Mouse (Mus musculus) embryonic facial prominence, embryonic 14.5 days (tissue): ENCODE measurements around the gene Zdhhc5. TPM values are rescaled to one million over a fixed set of nuclear protein-coding genes. Genes with fewer than 3 reads are reported as not detected.
A peak's percentile ranks its signal among the peaks of the same experiment; 100 is the strongest.
"Not testable (repeated sequence)": the region's sequence is repeated elsewhere in the genome, so short reads cannot be mapped to it uniquely, and the experiment has no call there.

Experiments used
- ATAC-seq: fragments of 200-750 bp; cut with Nextera tagmentation; 2 replicates; pipeline ENCODE4 v1.8.0; 2017; ENCODE audit warnings: low read depth, moderate number of reproducible peaks, moderate TSS enrichment
- DNase-seq: peaks from one replicate; pipeline ENCODE4 v3.0.0-alpha.2; 2015; ENCODE audit warnings: low spot score
- H3K27ac ChIP-seq: fragments of 300-500 bp; sonication (generic); replicated peaks from 2 replicates; pipeline ENCODE4 v1.5.1; 2014; ENCODE audit warnings: low read depth, mild to moderate bottlenecking, low read length, moderate library complexity
- H3K27me3 ChIP-seq: fragments of 300-500 bp; sonication (generic); replicated peaks from 2 replicates; pipeline ENCODE4 v1.6.1; 2014; ENCODE audit warnings: low read length; ENCODE audit not compliant: control insufficient read depth, insufficient read depth
- H3K36me3 ChIP-seq: fragments of 300-500 bp; sonication (generic); 2 replicates; pipeline ENCODE4 v1.6.1; 2014; ENCODE audit warnings: low read length, mixed read lengths; ENCODE audit not compliant: control insufficient read depth, insufficient read depth
- H3K4me1 ChIP-seq: fragments of 300-500 bp; sonication (generic); 2 replicates; pipeline ENCODE4 v1.6.1; 2014; ENCODE audit warnings: antibody characterized with exemption, low read length; ENCODE audit not compliant: control insufficient read depth, insufficient read depth
- H3K4me2 ChIP-seq: fragments of 300-500 bp; sonication (generic); 2 replicates; pipeline ENCODE4 v1.6.1; 2014; ENCODE audit warnings: low read depth, mild to moderate bottlenecking, low read length, moderate library complexity, mixed read lengths
- H3K4me3 ChIP-seq: fragments of 300-500 bp; sonication (generic); 2 replicates; pipeline ENCODE4 v1.5.1; 2014; ENCODE audit warnings: low read depth, mild to moderate bottlenecking, low read length
- H3K9ac ChIP-seq: fragments of 300-500 bp; sonication (generic); 2 replicates; pipeline ENCODE4 v1.6.1; 2014; ENCODE audit warnings: low read depth, mild to moderate bottlenecking, low read length, moderate library complexity, mixed read lengths
- H3K9me3 ChIP-seq: fragments of 300-500 bp; sonication (generic); 2 replicates; pipeline ENCODE4 v1.6.1; 2016; ENCODE audit warnings: low read length; ENCODE audit not compliant: control insufficient read depth
- WGBS: fragments of 180-500 bp; shearing (Covaris S2); extraction: QIAGEN DNeasy Blood & Tissue Kit; methylation state at CpG from one replicate; pipeline ENCODE4 v1.1.7; 2014; 5-methylcytosine and 5-hydroxymethylcytosine counted together
- polyA plus RNA-seq: library from polyadenylated mRNA; unstranded; fragments of >200 nt; fragmentation: Nextera tagmentation; extraction: Ambion mirVana; gene quantifications from 2 replicates; pipeline ENCODE4 v1.2.1, GENCODE M21; 2014

Gene Zdhhc5
- polyA plus RNA-seq, 1 experiment from 2014 or later = 31.6 TPM

- H3K9ac ChIP-seq, ATAC-seq, H3K4me3 ChIP-seq, H3K9me3 ChIP-seq, H3K27me3 ChIP-seq, H3K4me1 ChIP-seq, DNase-seq: not testable (repeated sequence)
- Histone ChIP-seq H3K36me3 (peaks cover 42% of the 10 kb centered on the region), H3K4me2 (peak overlapping the region; percentile 60; the same call in 1 of the 2 replicates), H3K27ac (0 out of 2 replicates have a peak overlapping the region, but pooled peaks have one; percentile 93)
- 49% methylated on average over 4 of the region's 5 CpGs for WGBS
Measured at GRCm38 (mm10) chr2:84671535-84671934, 43.4 kb downstream of the Zdhhc5 start.

DNA sequence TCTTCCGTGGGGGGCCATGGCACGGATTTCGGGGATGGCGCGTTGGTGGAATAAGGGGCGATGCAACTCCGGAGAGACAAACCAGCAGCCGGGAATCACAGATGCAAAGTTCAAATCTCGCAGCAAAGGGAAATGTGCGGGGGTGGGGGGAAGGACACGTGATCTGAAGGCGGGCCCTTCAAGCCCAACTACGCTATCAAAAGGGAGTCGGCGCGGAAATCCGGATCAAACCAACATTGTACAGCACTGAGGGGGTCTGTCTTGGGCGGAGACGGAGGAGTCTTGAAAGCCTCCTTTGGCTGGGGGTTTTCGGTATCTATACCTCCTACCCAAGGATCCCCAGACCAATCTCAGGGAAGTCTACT, 44.4 kb downstream of the Zdhhc5 start, which contains the start of gene Selenoh:
Gene Selenoh, minus strand, starts transcription at position 202 of the 365 bp plus-strand sequence.
- peaks cover 7% of the 10 kb centered on the region for H3K4me1 ChIP-seq
- peak; percentile 98 for DNase-seq
- H3K27ac ChIP-seq = peak within 1 kb of the TSS; percentile 93
- peaks cover 42% of the 10 kb centered on the region for H3K36me3 ChIP-seq
- H3K9me3 ChIP-seq = no peaks in the 10 kb centered on the region
- peak; percentile 98 for ATAC-seq
- peak within 1 kb of the TSS; percentile 98 for H3K4me3 ChIP-seq
- H3K27me3 ChIP-seq = no peaks in the 10 kb centered on the region
- H3K9ac ChIP-seq = peak within 1 kb of the TSS; percentile 96
- under 1% methylated on average over 20 of the region's 20 CpGs for WGBS
- H3K4me2 ChIP-seq = peak within 1 kb of the TSS; percentile 60

DNA sequence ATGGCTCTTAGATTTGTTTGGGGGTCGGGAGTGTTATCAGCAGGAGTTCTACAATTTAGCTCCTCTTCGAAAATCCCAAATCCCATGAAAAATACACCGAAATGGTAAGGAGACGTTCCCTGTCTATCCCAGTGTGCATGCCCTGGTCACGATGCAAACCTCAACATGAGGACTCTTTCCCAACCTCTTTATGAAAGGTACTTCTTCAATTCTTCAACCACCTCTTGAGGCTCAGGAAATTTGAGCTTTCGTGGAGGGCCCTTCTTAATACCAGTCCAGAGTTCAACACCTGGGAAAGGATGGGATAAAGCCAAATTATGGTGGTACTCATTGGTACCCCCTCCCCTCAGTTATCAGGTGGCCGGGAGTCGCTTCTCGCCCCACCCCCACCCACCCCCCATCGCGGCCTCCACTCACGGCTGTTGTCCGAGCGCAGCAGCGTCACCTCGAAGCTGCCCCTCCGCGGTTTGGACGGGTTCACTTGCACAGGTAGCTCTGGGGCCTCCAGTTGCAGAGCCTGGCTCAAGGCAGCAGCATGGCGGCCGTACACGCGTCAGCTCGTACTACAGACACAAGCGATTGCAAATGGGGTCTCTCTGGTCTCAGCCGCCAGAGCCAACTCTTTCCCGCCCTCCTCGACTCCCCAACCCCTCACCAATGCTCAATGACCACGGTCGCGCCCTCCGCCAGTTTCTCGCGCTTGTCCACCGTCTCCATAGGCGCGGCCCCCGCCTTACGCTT, 45.0 kb downstream of the Zdhhc5 start:
- peak overlapping the region; percentile 98 for H3K4me3 ChIP-seq
- H3K4me2 ChIP-seq = peak overlapping the region; percentile 60
- ATAC-seq = peak; percentile 78
- peak overlapping the region; percentile 93 for H3K27ac ChIP-seq
- peak overlapping the region; percentile 96 for H3K9ac ChIP-seq
- no peaks in the 10 kb centered on the region for H3K9me3 ChIP-seq
- 4% methylated on average over 28 of the region's 39 CpGs for WGBS
- H3K4me1 ChIP-seq = peaks cover 7% of the 10 kb centered on the region
- peak; percentile 49 for DNase-seq
- no peaks in the 10 kb centered on the region for H3K27me3 ChIP-seq
- peaks cover 39% of the 10 kb centered on the region for H3K36me3 ChIP-seq

GRCm38 (mm10) chr2:84666081-84666480, 48.9 kb downstream of the Zdhhc5 start:
- no peak for DNase-seq
- no peak overlapping the region for H3K4me2 ChIP-seq
- WGBS = 60% methylated on average over 12 of the region's 12 CpGs
- no peaks in the 10 kb centered on the region for H3K27me3 ChIP-seq
- no peaks in the 10 kb centered on the region for H3K9me3 ChIP-seq
- H3K27ac ChIP-seq = no peak overlapping the region
- H3K4me1 ChIP-seq = peaks cover 7% of the 10 kb centered on the region
- H3K4me3 ChIP-seq = no peak overlapping the region
- ATAC-seq = no peak
- H3K36me3 ChIP-seq = peaks cover 16% of the 10 kb centered on the region
- no peak overlapping the region for H3K9ac ChIP-seq

DNA sequence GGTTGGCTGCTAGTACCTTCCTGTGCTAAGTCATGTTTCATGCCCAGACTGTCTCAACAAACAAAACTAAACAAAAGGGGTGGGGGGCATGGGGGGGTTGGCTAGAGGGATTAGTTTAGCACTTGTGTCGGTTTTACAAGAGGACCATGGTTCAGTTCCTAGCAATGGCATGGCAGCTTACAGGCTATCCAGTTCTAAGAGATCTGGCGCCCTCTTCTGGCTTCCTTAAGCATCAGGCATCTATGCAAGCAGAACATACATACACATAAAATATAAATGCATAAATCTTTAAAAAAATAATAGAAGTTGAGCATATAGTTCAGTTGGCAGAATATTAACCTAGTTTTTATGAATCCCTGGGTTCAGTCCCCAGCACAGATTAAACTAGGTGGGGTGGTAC, 52.1 kb downstream of the Zdhhc5 start:
- Histone ChIP-seq H3K9me3 (no peaks in the 10 kb centered on the region), H3K27me3 (no peaks in the 10 kb centered on the region), H3K4me2 (no peak overlapping the region), H3K36me3 (0 out of 2 replicates have a peak, but pooled peaks cover 4% of the 10 kb centered on the region), H3K27ac (no peak overlapping the region), H3K4me1 (no peaks in the 10 kb centered on the region), H3K9ac (no peak overlapping the region), H3K4me3 (no peak overlapping the region)
- peak; percentile 64 for DNase-seq
- WGBS = 25% methylated on average over 2 of the region's 2 CpGs
- ATAC-seq = no peak

DNA sequence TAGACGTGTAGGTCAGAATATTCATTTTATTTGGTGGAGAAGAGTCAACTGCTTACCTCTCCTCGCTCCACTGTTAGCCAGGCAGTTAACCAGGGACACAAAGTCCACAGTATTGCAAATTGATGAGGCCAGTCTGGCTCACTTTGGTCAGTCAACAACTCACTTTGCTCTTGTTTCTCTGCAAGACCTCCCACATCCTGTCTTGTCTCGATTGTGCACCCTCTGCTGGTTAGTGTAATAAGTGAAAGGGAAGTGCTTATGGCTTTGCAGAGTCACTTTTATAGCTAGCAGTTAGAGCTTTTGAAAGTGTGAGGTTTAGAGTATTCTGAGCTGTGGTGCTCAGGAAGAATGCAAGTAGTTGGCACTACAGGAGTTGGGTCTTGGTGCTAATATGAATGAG, 54.7 kb downstream of the Zdhhc5 start:
- Histone ChIP-seq H3K4me1 (no peaks in the 10 kb centered on the region), H3K4me3 (no peak overlapping the region), H3K4me2 (no peak overlapping the region), H3K27me3 (no peaks in the 10 kb centered on the region), H3K36me3 (no peaks in the 10 kb centered on the region), H3K9ac (no peak overlapping the region), H3K9me3 (no peaks in the 10 kb centered on the region), H3K27ac (no peak overlapping the region)
- peak; percentile 46 for DNase-seq
- 65% methylated on average over 3 of the region's 3 CpGs for WGBS
- no peak for ATAC-seq

DNA sequence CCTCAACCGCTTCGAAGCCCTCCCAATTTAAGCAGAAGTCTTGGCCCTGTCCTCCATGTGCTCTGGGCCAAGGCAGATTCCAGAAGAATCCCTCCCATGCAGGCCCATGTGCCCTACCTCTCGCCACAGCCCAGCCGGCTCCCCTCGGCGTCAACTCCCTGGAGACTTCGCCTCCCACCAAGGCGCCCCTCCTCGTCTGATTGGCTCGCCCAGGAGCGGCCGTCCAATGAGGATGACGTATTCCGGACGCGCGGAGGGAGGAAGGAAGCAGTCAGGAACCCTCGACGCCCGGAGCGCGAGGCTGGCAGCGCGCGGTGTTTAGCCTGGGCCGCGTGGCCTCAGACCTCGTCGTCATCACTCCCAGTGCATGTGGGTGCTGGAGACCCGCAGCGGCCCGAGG, 56.2 kb downstream of the Zdhhc5 start, which contains the start of gene Btbd18:
Gene Btbd18, plus strand, starts transcription at position 274 of the 400 bp plus-strand sequence.
- Histone ChIP-seq H3K9me3 (no peaks in the 10 kb centered on the region), H3K4me1 (no peaks in the 10 kb centered on the region), H3K27ac (no peak within 1 kb of the TSS), H3K4me2 (no peak within 1 kb of the TSS), H3K4me3 (no peak within 1 kb of the TSS), H3K27me3 (no peaks in the 10 kb centered on the region), H3K9ac (no peak within 1 kb of the TSS), H3K36me3 (no peaks in the 10 kb centered on the region)
- ATAC-seq = no peak
- 94% methylated on average over 32 of the region's 32 CpGs for WGBS
- no peak for DNase-seq

- Histone ChIP-seq H3K36me3 (no peaks in the 10 kb centered on the region), H3K9ac (no peak overlapping the region), H3K27me3 (no peaks in the 10 kb centered on the region), H3K9me3 (no peaks in the 10 kb centered on the region), H3K27ac (no peak overlapping the region), H3K4me2 (no peak overlapping the region), H3K4me3 (no peak overlapping the region), H3K4me1 (no peaks in the 10 kb centered on the region)
- DNase-seq (no peak), ATAC-seq (no peak)
- 58% methylated on average over 1 of the region's 1 CpGs for WGBS
Measured at GRCm38 (mm10) chr2:84655864-84656263, 59.1 kb downstream of the Zdhhc5 start.

DNA sequence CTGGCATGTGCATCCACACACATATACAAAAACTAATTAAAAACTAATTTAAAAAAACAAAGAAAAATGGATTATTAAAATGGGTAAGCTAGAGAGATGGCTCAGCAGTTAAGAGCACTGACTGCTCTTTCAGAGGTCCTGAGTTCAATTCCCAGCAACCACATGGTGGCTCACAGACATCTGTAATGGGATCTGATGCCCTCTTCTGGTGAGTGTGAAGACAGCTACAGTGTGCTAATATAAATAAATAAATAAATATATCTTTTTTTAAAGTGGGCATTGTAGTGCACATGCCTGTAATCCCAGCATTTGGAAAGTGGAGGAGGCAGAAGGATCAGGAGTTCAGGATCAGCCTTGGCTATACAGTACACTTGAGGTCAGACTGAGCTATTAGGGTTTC, 61.6 kb downstream of the Zdhhc5 start:
- Histone ChIP-seq H3K9ac (no peak overlapping the region), H3K4me3 (no peak overlapping the region), H3K36me3 (no peaks in the 10 kb centered on the region), H3K9me3 (no peaks in the 10 kb centered on the region), H3K27me3 (no peaks in the 10 kb centered on the region), H3K4me2 (no peak overlapping the region), H3K4me1 (no peaks in the 10 kb centered on the region), H3K27ac (no peak overlapping the region)
- ATAC-seq = no peak
- no peak for DNase-seq
